28 mouse cellular contexts compared by ENCODE assay signal in the genomic region with DNA sequence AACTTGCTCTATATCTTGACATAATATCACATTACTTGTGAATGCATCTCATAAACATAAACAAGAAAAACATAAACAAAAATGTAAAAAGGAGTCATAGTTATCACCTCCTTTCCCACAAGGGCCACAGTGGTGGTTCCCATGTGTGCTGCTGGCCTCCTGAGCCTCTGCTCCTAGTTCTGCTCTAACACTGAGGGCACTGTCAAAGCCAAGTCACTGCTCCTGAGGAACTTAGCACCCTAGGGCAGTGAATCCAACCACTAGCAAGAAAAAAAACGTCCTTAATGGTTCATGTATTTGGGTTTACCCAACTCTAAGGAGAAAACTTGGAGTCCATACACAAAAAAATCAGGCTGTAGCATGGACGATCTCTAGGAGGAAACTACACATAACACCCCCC.
"Had no signal": no experiment of that assay in that cellular context is flagged by ENCODE, and none has a peak within 500 bp of the region (broad histone marks: within the 10 kb centered on the region; RNA-seq: fewer than 3 reads in every experiment).

No protein-coding gene starts in this region.

- H3K27me3 ChIP-seq: limb, embryonic 12.5 days; limb, embryonic 13.5 days; limb, embryonic 15.5 days; liver, embryonic 12.5 days; liver, embryonic 13.5 days; liver, embryonic 15.5 days; lung, embryonic 15.5 days; megakaryocyte, embryonic 14.5 days; midbrain, embryonic 12.5 days; midbrain, embryonic 13.5 days; midbrain, embryonic 15.5 days; neural tube, embryonic 12.5 days had no signal

- H3K4me3 ChIP-seq: limb, embryonic 10.5 days; limb, embryonic 12.5 days; limb, embryonic 13.5 days; limb, embryonic 15.5 days; liver, embryonic 12.5 days; liver, embryonic 13.5 days; liver, embryonic 15.5 days; lung, embryonic 15.5 days; megakaryocyte, embryonic 14.5 days; midbrain, embryonic 10.5 days; midbrain, embryonic 12.5 days; midbrain, embryonic 13.5 days; midbrain, embryonic 15.5 days; myocyte; neural tube, embryonic 12.5 days had no signal

- H3K36me3 ChIP-seq: limb, embryonic 10.5 days; limb, embryonic 12.5 days; limb, embryonic 13.5 days; limb, embryonic 15.5 days; liver, embryonic 12.5 days; liver, embryonic 13.5 days; liver, embryonic 15.5 days; lung, embryonic 15.5 days; midbrain, embryonic 10.5 days; midbrain, embryonic 12.5 days; midbrain, embryonic 13.5 days; midbrain, embryonic 15.5 days; neural tube, embryonic 12.5 days had no signal

- DNase-seq: left cerebral cortex, postnatal 4 days; liver; liver, embryonic 13.5 days; liver, postnatal 0 days; lung, adult 18-20 months; lung, adult 2 months; lung, embryonic 14.5 days; lung, postnatal 10 days; lung, postnatal 14 days; lung, postnatal 36 days; lung, postnatal 4 days; midbrain, embryonic 14.5 days had no signal

- H3K4me1 ChIP-seq: limb, embryonic 15.5 days; liver, embryonic 12.5 days; liver, embryonic 13.5 days; liver, embryonic 15.5 days; megakaryocyte, embryonic 14.5 days; midbrain, embryonic 12.5 days; midbrain, embryonic 13.5 days; midbrain, embryonic 15.5 days had no signal

- H3K27ac ChIP-seq: limb, embryonic 10.5 days; limb, embryonic 12.5 days; limb, embryonic 13.5 days; limb, embryonic 15.5 days; liver, embryonic 12.5 days; liver, embryonic 13.5 days; liver, embryonic 14.5 days; liver, embryonic 15.5 days; lung, embryonic 15.5 days; macrophage; midbrain, embryonic 10.5 days; midbrain, embryonic 12.5 days; midbrain, embryonic 13.5 days; midbrain, embryonic 15.5 days; neural tube, embryonic 12.5 days had no signal
